Mouse (Mus musculus): ENCODE measurements around the gene Adam10. TPM values are rescaled to one million over a fixed set of nuclear protein-coding genes. Genes with fewer than 3 reads are reported as not detected.

Adam10 gene
- polyA plus RNA-seq, 3 experiments from 2014 or later: 73.6 to 89.9 (median 76.3) TPM

- no peak for ATAC-seq
Observed at GRCm38 (mm10) chr9:70673656-70674055, 5.1 kb upstream of the Adam10 start.

DNA sequence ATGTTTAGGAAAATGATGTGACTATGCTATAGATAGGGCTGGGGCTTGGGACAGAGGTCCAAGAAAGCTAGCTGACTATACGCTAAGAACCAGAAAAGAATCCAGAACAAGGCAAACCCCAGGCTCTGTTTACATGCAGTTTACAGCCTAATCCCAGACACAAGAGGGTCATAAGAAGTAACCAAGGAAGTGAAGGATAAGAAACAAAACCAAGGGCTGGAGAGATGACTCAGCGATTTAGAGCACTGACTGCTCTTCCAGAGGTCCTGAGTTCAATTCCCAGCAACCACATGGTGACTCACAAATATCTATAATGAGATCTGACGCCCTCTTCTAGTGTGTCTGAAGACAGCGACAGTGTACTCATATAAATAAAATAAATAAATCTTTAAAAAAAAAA is 3.7 kb upstream of the Adam10 start:
- ATAC-seq: no peak

GRCm38 (mm10) chr9:70675961-70676360 is 2.8 kb upstream of the Adam10 start:
- no peak for ATAC-seq

GRCm38 (mm10) chr9:70679132-70680091 is 615 bp downstream of the Adam10 start:
- peak; percentile 25 for ATAC-seq

DNA sequence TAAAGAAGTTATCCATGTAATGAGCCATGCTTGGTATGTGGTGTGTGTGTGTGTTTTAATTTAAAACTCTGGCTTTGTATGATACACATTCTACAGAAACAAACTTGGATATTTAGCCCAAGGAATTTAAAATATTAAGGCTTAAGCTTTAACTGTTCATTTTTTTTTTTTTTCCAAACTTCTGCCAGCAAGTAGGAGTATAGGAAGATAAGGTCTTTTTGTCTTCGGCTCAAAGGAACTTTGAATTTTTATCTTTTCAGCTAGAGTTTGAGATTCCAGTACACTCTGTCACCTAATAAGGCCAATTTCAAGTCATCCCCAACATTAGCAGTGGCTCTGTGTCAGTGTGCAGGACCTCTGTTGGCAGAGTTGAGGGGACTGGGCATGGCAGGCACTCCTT is 3.4 kb downstream of the Adam10 start:
- no peak for ATAC-seq

DNA sequence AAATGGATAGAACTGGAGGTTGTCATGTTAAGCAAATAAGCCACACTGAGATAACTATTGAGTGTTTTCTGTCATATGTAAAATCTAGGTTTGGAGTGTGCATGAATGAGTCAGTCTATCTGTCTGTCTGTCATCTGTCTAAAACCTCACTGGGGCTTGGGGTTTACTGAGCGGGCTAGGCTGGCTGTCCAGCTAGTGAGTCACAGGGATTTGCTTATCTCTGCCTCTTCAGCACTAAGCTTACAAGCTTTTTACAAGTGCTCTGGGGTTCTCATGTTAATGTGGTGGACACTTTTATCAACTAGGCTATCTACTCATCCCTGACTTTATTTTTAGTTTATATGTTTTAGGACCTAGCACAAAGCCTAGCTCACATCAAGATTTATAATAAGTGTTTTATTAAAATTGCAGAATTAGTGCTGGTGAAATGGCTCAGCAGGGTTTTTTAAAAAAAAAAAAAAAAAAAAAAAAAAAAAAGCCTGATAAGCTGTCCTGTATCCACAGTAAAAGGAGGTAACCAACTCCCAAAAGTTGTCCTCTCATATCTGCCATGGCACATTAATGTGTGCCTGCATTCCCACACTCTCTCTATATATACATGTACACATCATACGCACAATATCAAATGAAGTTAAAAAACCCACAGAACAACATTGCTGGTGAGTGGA is 9.6 kb downstream of the Adam10 start:
- no peak for ATAC-seq

GRCm38 (mm10) chr9:70689926-70690325 is 11.1 kb downstream of the Adam10 start:
- no peak for ATAC-seq

DNA sequence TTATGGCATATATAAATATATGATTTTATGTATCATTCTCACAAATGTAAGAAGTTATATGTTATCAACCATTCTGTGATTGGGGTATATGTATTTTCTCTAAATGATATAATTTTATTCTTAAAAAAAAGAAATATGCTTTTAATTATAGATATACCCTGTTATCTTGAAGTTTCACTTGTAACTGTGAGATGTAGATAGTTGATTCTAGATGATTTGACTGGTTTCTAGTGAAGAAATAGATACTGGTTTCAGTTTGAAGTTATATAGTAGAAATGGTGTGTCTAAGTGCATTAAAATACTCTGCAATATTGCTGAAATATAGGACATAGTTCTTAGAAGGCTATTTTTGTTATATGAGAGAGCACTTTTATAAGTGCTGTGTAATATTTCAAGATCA is 11.8 kb downstream of the Adam10 start:
- ATAC-seq: no peak

- ATAC-seq: peak; percentile 87
Observed at GRCm38 (mm10) chr9:70691772-70692693, 13.2 kb downstream of the Adam10 start.

- ATAC-seq: no peak
Observed at GRCm38 (mm10) chr9:70695723-70696122, 16.9 kb downstream of the Adam10 start.

DNA sequence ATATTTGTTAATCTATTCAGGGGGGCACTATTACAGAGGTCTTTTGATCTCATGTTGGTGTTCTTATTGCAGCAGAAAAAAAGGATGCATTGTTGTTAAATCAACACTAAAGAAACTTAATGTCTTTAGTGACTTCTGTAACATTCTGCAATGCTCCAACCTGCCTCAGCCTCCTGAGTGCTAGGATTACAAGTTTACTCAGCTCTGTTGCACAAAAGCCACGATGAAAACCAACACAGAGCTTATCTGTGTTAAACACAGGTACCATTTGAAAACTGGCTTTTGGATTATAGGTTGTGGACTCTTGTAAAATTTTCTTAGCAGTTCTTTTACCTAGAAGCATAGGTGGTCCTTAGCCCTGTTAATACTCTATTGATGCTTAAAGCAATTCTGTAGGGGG is 19.3 kb downstream of the Adam10 start:
- ATAC-seq: no peak

- no peak for ATAC-seq
Observed at GRCm38 (mm10) chr9:70703597-70704203, 24.9 kb downstream of the Adam10 start.

DNA sequence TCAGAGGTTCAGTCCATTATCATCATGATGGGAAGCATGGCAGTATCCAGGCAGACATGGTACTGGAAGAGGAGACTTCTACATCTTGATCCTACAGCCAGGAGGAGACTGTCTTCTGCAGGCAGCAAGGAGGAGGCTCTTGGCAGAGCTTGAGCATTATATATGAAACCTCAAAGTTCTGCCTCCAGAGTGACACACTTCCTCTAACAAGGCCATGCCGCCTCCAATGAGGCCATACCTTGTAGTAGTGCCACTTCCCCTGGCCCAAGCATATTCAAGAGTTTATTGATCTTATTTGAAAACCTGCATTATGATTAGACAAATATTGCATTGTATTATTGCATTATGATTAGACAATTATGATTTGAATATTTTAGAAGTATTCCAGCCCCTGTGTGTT is 27.6 kb downstream of the Adam10 start:
- no peak for ATAC-seq

- no peak for ATAC-seq
Observed at GRCm38 (mm10) chr9:70729544-70729943, 50.7 kb downstream of the Adam10 start.

DNA sequence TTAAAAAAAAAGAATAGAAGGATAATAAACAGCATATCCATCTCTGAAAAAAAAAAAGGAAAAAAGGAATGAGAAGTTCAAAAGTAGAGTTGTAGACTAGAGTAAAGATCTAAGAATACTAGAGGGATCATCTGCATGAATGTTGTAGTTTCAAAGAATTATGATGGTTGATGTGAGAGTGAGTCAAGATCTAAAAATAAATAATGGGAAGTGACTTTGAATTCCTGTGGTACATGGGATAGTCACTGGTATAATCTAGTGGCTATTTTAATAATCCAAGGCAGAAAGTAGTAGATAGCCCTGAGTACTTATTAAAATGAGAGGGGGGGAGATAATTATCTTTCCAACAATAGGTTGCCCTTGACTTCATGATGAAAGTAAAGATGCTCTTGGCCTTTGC is 52.3 kb downstream of the Adam10 start:
- no peak for ATAC-seq

GRCm38 (mm10) chr9:70733208-70733607 is 54.4 kb downstream of the Adam10 start:
- ATAC-seq: no peak

GRCm38 (mm10) chr9:70739998-70740397 is 61.2 kb downstream of the Adam10 start:
- no peak for ATAC-seq

GRCm38 (mm10) chr9:70751504-70752222 is 72.9 kb downstream of the Adam10 start:
- ATAC-seq: no peak

DNA sequence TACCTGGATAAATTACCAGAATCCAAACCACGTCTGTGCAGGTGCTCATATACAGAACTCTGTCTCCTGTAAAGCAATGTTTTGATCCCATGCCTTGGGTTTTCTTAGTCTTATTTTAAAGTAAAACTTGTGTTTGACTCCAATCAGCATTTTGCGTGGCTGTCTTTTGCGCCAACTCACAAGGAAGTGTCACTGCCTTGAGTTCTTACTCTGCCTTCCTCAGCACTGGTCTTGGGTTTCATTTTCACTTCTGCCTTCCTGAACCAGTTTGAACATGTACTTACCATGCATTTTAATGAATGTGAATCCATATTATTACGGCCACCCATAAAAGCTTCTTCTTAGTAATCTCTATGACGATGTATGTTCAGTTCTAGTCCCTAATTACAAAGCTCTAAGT is 82.2 kb downstream of the Adam10 start:
- ATAC-seq: peak; percentile 91

DNA sequence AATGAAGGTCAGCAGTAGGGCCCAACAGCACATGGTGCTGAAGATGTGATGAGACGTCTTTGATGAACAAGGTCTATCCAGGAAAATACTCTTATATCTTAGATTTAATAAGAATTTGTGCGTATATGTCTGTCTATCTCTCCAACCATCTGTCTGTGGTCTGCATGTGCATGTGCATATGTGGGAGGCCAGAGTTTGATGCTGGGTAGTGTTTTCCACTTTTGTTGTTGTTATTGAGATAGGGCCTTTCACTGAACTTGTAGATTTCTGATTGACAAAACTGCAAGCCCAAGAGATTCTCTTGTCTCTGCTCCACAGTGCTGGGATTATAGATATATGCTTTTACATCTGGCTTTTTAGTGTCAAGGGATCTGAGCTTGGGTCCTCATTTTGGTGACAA is 96.7 kb downstream of the Adam10 start:
- ATAC-seq: no peak

GRCm38 (mm10) chr9:70782191-70782590 is 103.4 kb downstream of the Adam10 start:
- no peak for ATAC-seq

DNA sequence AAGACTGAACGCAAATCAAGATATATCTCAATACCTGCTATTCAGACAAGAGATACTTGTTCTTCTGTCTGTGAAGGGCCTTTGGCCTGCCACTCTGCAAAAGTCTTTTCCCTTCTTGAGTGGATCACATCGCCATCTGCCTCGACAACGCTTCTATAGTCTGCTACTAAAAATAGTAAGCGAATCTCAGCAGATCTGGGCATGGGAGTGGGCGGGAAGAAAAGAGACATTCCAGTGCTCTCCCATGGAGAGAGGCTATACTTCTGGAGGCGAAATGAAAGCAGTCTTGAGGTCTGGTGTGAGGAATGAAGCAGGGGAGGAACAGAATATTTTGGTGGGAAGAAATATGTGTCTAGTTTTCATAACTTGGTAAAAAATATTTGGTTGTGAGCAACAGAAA is 109.9 kb downstream of the Adam10 start:
- no peak for ATAC-seq

Data from inflammation-experienced regulatory T-cells, adult 6 months (primary cell).